Mouse (Mus musculus) adrenal gland, postnatal 4 days (tissue): ENCODE results near the gene Dhx33. TPM values are rescaled to one million over a fixed set of nuclear protein-coding genes. Genes with fewer than 3 reads are reported as not detected.

Experiments used
- total RNA-seq, 2 experiments: library from RNA; stranded (reverse); gene quantifications; 2 replicates each; pipeline ENCODE4 v1.2.3; 2021

The Dhx33 gene
- total RNA-seq, 2 experiments from 2014 or later = 32.4 to 32.6 TPM

Other genes starting within 250 kb of the Dhx33 start
- 10 to 100 TPM; 12.9 to 13.2 TPM for gene Zfp3, start 240.2 kb downstream of the Dhx33 start, total RNA-seq
- gene Scimp, start 191.9 kb downstream of the Dhx33 start, total RNA-seq = under 1 TPM; 0.48 to 0.68 TPM
- gene Rabep1, start 159.7 kb downstream of the Dhx33 start, total RNA-seq = 10 to 100 TPM; 95.2 to 96.0 TPM
- 10 to 100 TPM; 85.5 to 86.5 TPM for gene Nup88, start 34.5 kb downstream of the Dhx33 start, total RNA-seq
- 10 to 100 TPM; 27.5 to 28.5 TPM for gene Rpain, start 34.2 kb downstream of the Dhx33 start, total RNA-seq
- gene C1qbp, start 21.4 kb downstream of the Dhx33 start, total RNA-seq = 100 to 1,000 TPM; 231 to 239 TPM
- gene Mis12, start 15.2 kb upstream of the Dhx33 start, total RNA-seq = 10 to 100 TPM; 17.9 to 22.7 TPM
- 10 to 100 TPM; 43.2 to 44.1 TPM for gene Derl2, start 15.4 kb upstream of the Dhx33 start, total RNA-seq
- 10 to 100 TPM; 24.6 to 28.5 TPM for gene 6330403K07Rik, start 29.1 kb upstream of the Dhx33 start, total RNA-seq
- gene Nlrp1a, start 140.3 kb upstream of the Dhx33 start, total RNA-seq = 1 to 10 TPM; 1.2 to 1.5 TPM
- gene Nlrp1b, start 226.3 kb upstream of the Dhx33 start, total RNA-seq = under 1 TPM; 0.23 to 0.28 TPM